Mouse (Mus musculus) myocyte (in vitro differentiated cells): ENCODE results near the gene Ccl27b.
"Not testable (repeated sequence)": the region's sequence is repeated elsewhere in the genome, so short reads cannot be mapped to it uniquely, and the experiment has no call there.

ENCODE experiments used
- MAX ChIP-seq: IDR thresholded peaks from one replicate; pipeline ENCODE4 v1.6.1; 2011; ENCODE audit warnings: low read depth, mild to moderate bottlenecking, control low read depth
- POLR2A ChIP-seq: IDR thresholded peaks from one replicate; pipeline ENCODE4 v1.6.1; 2011; ENCODE audit warnings: low read depth, mild to moderate bottlenecking, control low read depth, moderate library complexity; ENCODE audit not compliant: insufficient read length
- POLR2AphosphoS2 ChIP-seq: IDR thresholded peaks from one replicate; pipeline ENCODE4 v1.6.1; 2011; ENCODE audit warnings: low read depth, control low read depth; ENCODE audit not compliant: insufficient read length
- REST ChIP-seq: IDR thresholded peaks from one replicate; pipeline ENCODE4 v1.6.1; 2011; ENCODE audit warnings: mild to moderate bottlenecking, control low read depth, moderate library complexity; ENCODE audit not compliant: insufficient read depth, insufficient read length
- USF1 ChIP-seq: IDR thresholded peaks from one replicate; pipeline ENCODE4 v1.6.1; 2011; ENCODE audit warnings: low read depth, mild to moderate bottlenecking, control low read depth, moderate library complexity

GRCm38 (mm10) chr4:42681473-42682182, 26.6 kb downstream of the Ccl27b start:
- not testable (repeated sequence) for TF ChIP-seq MAX, POLR2A, POLR2AphosphoS2, USF1, REST
